Mouse (Mus musculus) E14TG2a.4 (cell line): ENCODE results near the gene Pga5.

Source experiments
- CTCF ChIP-seq: conservative IDR thresholded peaks from 2 replicates; pipeline ENCODE4 v1.5.1; 2014; ENCODE audit warnings: low read length
- POU5F1 ChIP-seq: IDR thresholded peaks from 2 replicates; pipeline ENCODE4 v1.6.1; 2014; ENCODE audit warnings: low read length, borderline replicate concordance

DNA sequence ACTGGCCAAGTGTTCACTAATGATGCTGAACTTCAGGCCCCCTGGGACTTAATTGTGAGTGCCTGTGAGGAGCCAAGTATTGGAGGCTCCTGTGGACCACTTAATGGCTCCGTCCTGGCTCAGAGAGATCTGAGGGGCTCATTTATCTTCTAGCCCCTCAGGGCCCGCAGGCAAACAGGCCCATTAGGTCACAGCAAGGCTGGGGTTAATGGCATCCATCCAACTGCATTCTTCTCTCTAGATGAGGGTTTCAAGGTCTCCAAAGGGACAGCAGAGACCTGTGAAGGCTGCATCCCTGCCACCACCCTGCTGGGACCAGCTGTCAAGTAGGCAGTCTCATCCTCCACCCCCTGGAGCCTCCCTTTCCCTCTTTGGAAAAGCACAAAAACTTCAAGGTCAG lies 41.9 kb upstream of the Pga5 start:
- TF ChIP-seq CTCF (no peak), POU5F1 (no peak)
